In genomic region chr3:149623851-149624532, GRCm38 (mm10) we compare ENCODE assay signal across 19 mouse cellular contexts.
DNase-seq lines count a peak whose midpoint lies in the region; ATAC-seq and TF ChIP-seq lines count a peak whose summit lies in the region.
"Had no signal": no experiment of that assay in that cellular context is flagged by ENCODE, and none has a peak within 500 bp of the region (broad histone marks: within the 10 kb centered on the region; RNA-seq: fewer than 3 reads in every experiment).

No protein-coding gene starts in this region.

- H3K4me3 ChIP-seq in bone marrow macrophage, adult 2 months (ENCODE audit: insufficient read depth, low read length): no peak overlapping the region
- H3K4me3 ChIP-seq in left cerebral cortex, adult 2 months: no peak overlapping the region
- H3K4me3 ChIP-seq: embryonic facial prominence, embryonic 15.5 days; limb, embryonic 15.5 days; megakaryocyte, embryonic 14.5 days had no signal

- ATAC-seq in inflammation-experienced regulatory T-cells, adult 6 months: peak; percentile 25
- ATAC-seq: midbrain, embryonic 16.5 days had no signal

- DNase-seq in adrenal gland, adult (ENCODE audit: inconsistent age in 2 of 2, low spot score in 1 of 2): peak; percentile 12 to 64
- no peak for DNase-seq in adrenal gland, adult 18-20 months (ENCODE audit: low spot score in 2 of 2)
- DNase-seq in 3T3-L1 (ENCODE audit: low read depth, low spot score) (peak; percentile 21), MN1 (ENCODE audit: low spot score) (no peak)
- no peak for DNase-seq in testis, postnatal 10 days (ENCODE audit: low spot score)
- no peak for DNase-seq in left cerebral cortex, adult 2 months (ENCODE audit: extremely low spot score in 1 of 2, low spot score in 2 of 2)
- DNase-seq: adrenal gland, adult 2 months; cerebellum, adult 9-10 months; gastrocnemius, postnatal 36 days; heart, postnatal 36 days; kidney, adult 8-10 months; lung, adult 2 months; right cerebral cortex, postnatal 25 days had no signal

- intact Hi-C loops in left cerebral cortex, adult 2 months (cut with DNase I): no loop called here

- TF ChIP-seq CTCF in bone marrow macrophage, adult 2 months (IDR thresholded peaks at IDR 0.05; ENCODE audit: low read depth, low read length): no peak
- TF ChIP-seq CTCF in left cerebral cortex, adult 2 months (IDR thresholded peaks at IDR 0.05): no peak

- H3K27ac ChIP-seq in bone marrow macrophage, adult 2 months (ENCODE audit: insufficient read depth, low read depth, low read length): peak overlapping the region; percentile 26; the same call in 1 of the 2 replicates
- H3K27ac ChIP-seq in left cerebral cortex, adult 2 months: no peak overlapping the region
- H3K27ac ChIP-seq: embryonic facial prominence, embryonic 15.5 days; limb, embryonic 15.5 days had no signal

- TF ChIP-seq POLR2A in bone marrow macrophage, adult 2 months (IDR thresholded peaks at IDR 0.05; ENCODE audit: borderline replicate concordance, low read depth, low read length): no peak

- H3K4me1 ChIP-seq in bone marrow macrophage, adult 2 months (ENCODE audit: control insufficient read depth, insufficient read depth, low read length): peaks cover 3% of the 10 kb centered on the region; the same call in 1 of the 2 replicates
- H3K4me1 ChIP-seq: embryonic facial prominence, embryonic 15.5 days; limb, embryonic 15.5 days; megakaryocyte, embryonic 14.5 days had no signal

Comparison
In these comparisons a context has a peak if more than half of its experiments do, and no peak if none do; other contexts are left out.
1. DNase-seq: peak in adrenal gland, adult (2 of 2) and 3T3-L1 (single experiment); none in adrenal gland, adult 18-20 months (0 of 2), testis, postnatal 10 days (single experiment), MN1 (single experiment) and left cerebral cortex, adult 2 months (0 of 2).